Mouse (Mus musculus) activated CD4-positive, CD25-positive, alpha-beta regulatory T cell (primary cell): ENCODE measurements around the gene Pof1b. TPM values are rescaled to one million over a fixed set of nuclear protein-coding genes. Genes with fewer than 3 reads are reported as not detected.

ENCODE experiments used
- polyA plus RNA-seq, 2 experiments: library from polyadenylated mRNA; unstranded; fragments of 100-300 nt; shearing (Covaris generic); gene quantifications; one replicate each; pipeline ENCODE4 v1.2.1; 2017

Gene Pof1b
- not detected for polyA plus RNA-seq

GRCm38 (mm10) chrX:112698508-112698907 lies at the start of gene Pof1b:
Gene Pof1b (minus strand): TSS chrX:112698651.

GRCm38 (mm10) chrX:112600511-112601305 lies 97.7 kb downstream of the Pof1b start, which contains the start of gene Zfp711:
Gene Zfp711 (plus strand): TSS chrX:112600526.

Other genes with a start within 250 kb of the Pof1b start
- gene 2010106E10Rik, start 203.4 kb downstream of the Pof1b start, polyA plus RNA-seq: not detected
- under 1 TPM; 0.08 to 0.28 TPM for gene Zfp711, start 98.1 kb downstream of the Pof1b start, polyA plus RNA-seq